Mouse (Mus musculus): ENCODE data around the gene Timd4.

Gene Timd4

DNA sequence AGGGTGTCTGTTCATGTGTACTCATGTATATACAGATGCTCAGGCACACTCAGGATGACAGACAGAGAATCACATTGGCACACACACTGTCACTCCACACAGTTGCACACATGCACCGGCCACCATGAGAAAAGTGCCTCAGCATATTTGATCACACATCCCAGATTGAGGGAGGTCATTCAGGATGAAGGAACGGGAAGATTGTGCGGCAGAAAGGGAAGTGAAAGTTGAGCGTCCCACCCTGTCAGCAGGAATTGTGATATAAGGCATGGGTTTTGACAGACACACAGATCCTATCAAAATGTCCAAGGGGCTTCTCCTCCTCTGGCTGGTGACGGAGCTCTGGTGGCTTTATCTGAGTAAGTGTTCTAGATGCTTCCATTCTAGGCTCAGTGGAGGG lies at the start of gene Timd4:
Gene Timd4, plus strand, starts transcription at position 290 of the 400 bp plus-strand sequence.
- no peak for DNase-seq

DNA sequence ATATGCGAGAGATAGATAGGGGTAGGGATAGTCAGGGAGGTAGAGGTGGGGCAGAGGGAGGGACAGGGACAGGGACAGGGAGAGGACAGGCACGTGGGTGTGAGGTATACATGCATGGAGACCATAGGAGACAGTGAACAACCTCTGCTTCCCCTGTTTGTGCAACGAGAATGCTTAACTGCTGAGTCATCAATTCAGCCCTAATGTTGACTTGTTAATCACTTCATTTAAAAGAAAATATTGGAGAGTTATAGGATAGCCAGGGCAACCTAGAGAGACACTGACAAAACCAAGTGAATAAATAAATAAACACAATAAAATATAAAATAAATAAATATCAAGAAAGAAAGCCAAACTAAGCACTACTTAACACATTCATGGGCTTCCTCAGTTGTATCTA lies 33.7 kb upstream of the Timd4 start:
- no peak for DNase-seq

DNA sequence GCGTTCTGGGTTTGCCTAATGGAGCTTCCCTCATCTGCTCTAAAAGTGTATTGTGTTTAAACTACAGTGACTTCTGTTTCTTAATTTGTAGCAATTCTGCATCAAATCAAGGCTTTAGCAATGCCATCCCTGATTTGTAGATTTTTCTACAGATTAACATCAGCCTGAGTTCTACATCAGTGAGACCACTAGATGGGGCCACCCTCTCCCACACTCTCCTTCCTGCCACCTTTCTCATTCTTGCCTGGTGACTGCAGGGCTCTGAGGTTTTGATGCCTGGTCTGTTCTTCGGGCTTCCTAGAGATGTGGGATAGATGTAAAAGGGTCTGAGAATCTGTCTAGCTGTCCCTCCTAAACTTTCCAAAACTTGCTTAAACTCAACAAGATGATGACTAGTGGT lies 30.8 kb upstream of the Timd4 start:
- peak in 1 of 2 experiments; percentile 10 for DNase-seq

DNA sequence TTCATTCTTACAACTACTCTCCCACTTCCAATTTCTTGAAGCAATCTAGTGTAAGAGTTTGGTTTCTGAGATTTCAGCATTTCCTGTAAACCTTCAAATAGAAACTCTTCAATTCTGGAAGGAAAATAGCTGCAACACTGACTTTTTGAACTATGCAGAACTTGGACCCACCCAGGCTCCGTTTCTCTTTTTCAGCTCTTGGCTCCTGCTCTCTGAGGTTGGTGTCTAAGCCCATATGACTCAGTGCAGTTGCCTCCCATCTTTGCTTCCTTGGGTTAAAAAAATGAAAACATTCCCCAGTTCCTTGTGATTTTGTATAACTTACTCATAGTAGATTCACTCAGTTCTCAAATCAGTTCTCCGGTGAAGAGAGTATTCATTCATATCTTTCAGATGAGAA lies 6.2 kb upstream of the Timd4 start:
- DNase-seq: no peak

DNA sequence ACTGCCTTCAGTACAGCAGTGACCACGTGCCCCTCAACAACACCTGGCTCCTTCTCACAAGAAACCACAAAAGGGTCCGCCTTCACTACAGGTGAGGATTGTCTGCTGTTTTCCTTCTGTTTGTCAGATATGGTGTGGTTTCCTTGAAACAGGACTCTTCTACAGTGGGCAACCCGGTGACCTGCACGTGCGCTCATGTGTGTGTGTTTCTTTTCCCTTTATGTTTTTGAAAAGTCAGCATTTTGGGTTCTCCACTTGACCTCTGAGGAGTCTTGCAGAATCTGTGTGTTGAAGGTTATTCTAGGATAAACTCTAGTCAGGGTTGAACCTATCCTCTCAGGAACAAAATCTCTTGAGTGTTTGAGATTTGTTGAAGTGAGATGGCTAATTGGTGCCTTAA lies 7.1 kb downstream of the Timd4 start:
- DNase-seq: no peak

DNA sequence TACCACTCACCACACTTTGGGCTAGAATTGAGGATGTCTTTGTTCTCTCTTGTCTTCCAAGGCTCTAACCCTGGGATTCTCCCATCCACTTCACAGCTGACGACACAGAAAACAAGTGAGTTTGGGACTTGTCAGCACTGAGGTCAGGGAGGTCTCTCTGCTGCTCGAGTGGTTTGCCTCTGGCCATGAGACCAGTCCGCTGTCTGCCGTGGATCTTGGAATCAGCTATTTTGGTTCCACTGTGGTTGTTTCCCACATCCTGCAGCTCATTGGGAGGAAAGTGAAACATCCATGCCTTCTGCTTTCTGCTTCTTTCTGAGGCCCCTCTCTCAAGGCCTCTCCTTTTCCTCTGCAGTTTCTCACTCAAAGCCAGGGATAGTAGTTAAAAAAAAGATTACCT lies 9.3 kb downstream of the Timd4 start:
- DNase-seq: no peak

DNA sequence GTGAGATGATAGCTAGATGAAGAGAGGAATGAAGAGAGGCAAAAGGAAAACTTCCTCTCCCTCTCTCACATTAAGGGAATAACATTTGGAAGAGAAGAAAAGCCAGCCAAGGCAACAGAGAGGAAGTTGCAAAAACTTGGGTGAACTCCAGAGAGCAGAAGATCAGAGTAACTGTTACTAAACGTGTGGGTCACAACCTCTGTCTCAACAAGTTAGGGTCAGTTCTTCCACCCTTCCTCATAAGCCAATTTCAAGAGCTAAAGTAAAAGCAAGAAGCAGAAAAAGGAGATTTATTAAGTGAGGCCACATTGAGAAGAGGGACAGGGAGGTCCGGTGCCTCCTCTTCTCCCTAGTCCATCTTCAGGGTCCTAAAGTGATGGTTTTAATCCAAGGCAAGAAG lies 19.7 kb downstream of the Timd4 start:
- no peak for DNase-seq

DNA sequence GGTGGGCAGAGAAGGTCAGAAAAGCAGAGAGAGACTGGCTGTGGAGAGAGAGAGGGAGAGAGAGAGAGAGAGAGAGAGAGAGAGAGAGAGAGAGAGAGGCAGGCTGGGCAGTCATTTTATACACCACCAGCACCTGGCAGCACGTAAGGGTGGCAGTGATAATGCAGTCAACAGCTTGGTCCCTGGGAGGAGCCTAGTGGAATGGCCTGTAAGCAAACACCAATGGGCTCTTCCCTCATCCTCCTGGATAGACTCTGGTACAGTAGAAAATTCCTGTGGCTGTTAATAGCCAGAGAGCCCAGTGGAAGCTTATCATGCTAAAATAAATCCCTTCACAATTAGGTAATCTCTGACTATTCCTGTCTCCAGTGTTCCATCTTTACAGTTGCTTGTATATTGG lies 24.5 kb downstream of the Timd4 start:
- no peak for DNase-seq

DNA sequence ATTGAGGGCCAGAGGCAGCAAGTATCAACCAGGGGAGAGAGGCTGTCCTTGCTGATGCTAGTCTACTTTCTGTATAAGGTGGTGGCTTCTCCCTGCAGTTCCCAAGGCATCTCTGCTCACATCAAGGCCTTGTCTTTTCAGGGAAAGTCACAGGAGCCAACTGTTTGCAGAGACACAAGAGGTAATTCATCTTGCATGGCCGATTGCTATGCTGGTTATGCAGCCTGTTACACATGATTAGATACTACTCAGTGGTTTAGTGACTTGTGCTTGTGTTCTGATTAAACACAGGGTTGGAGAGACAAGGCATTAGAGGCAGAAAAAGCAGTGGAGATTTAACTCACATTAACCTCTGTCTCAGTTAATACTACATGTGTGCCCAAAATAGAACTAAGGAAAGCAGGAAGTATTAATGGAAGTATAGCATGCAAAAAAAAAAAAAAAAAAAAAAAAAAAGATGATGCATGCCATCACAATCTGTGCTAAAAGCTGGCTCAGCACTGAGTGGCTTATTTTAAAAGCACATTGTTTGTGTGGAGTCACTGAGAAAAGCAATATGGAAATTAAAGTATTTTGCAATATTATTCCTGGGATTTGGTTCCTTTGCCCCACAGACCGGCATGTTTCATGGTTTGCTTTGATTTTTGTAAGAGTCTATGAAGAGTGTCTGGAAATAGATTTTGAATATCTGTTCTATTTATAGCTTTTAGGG lies 31.6 kb downstream of the Timd4 start:
- DNase-seq: no peak

DNA sequence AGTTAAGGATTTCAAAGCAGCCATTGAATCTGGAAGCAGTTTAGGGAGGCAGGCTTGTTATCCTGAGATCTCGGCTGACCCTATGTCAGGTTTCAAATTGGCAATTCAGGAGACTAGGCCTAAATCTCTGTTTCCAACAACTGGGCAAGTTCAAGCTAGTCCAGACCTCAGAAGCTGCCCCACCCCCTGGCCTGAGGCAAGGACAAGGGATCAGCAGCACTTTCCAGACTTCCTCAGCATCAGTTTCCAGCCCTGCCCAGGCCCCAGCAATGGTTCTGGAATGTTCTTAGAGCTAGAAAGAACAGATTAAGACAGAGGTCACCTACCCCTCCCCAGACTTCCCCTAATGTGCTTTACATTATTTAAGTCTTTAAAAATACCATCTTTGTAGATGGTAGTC lies 36.1 kb downstream of the Timd4 start:
- DNase-seq: no peak

DNA sequence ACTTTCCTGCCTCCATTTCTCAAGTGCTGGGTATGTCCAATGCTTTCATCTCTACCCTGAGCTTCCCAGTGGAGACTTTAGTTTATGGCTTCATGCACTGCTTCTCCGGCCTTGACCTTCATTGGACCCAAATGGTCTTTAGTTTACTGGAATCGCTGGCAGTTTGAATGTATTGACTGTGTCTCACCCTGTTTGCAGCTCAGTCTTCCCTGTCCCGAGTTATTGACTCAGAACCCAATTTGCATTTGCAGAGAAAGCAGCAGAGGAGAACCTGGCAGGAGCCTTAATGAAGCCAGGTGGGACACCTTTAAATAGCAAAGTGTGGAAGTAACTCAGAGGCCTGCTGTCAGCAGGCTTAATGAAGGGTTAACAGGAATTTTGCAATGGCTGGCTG lies 37.2 kb downstream of the Timd4 start:
- no peak for DNase-seq

DNA sequence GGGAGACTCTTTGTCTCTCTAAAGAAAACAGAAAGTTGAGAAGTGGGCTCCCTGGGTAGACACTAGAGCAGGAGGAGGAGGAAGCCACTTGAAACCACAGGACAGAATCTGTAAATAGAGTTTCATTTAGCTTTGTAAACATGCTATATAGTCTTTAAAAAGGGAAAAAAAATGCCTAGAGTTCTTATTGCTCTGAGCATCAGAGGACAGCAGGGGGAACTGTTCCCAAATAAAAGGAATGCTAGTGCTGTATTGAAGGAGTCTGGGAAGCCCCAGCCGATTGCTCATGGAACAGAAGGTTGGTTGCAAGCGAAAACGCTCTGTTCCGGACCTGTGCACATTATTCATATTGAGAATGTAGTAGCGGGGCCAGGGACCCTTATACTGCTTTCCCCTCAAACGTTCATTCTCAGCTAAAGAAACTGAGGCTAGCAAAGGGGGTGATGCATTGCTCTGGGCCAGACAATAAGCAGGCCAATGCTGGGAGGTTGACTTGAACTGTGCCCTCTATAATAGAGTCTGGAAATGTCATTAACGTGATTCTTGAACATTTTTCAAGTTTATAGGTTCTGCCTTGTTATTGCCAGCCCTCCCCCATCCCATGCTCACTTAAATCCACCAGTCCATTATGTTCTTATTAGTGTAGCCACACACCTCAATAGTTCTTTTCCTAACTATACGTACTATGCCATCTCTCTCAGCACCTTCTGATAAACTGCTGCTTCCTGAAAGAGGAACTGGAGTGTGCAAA lies 37.8 kb downstream of the Timd4 start:
- DNase-seq: no peak

DNA sequence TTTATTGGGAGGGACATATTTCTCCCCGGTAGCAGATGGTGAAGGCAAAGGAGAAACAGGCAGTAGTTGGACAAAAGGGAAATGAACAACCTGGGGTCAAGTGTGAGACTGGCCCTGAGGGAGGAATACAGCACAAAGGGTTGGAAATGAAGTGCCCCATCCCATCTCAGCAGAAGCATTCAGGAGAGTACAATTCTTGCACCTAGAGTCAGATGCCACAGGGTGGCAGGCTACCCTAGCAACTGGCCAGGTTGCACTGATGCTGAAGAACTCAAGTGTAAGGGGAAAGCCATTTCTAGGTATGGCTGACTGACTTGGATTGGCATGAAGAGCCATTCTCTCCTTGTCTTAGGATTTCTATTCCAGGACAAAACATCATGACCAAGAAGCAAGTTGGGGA lies 54.2 kb downstream of the Timd4 start:
- DNase-seq: no peak

DNA sequence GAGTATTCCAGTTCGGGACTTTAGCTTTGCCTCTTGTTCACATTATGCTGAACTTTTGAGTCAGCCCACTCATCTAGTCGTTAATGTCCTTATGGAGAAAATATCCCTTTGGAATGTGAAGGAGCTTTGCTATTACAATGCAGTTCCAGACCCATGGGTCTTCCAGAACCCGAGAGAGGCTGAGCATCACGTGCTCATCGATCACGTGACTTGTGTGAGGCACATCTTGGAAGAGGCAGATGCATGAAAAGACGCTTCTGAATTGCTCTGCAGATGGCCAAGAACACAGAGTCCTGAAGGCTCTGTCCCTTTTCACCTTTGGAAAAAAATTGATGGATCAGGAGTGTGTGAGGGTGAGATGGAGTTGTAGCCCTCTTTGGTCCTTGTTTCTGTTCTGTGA lies 58.0 kb downstream of the Timd4 start:
- DNase-seq: no peak

DNA sequence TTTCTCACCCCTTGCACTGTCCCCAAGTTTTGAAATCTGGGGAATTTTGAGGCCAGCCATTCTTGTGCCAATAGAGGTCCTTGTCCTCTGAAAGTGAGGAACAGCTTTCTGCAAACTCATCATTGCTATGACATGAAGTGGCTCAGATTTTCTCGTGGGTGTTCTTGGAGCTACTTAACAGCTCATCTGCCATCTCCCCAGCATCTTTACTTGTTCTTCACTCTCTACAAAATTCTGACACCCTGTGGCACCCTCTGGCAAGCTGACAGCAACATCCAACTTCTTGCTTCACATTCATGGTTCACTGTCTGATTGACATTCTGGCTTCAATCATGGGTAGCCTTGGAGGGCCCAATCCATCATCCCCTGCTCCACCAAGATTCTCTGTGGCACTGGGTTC lies 65.2 kb downstream of the Timd4 start:
- DNase-seq: no peak

DNA sequence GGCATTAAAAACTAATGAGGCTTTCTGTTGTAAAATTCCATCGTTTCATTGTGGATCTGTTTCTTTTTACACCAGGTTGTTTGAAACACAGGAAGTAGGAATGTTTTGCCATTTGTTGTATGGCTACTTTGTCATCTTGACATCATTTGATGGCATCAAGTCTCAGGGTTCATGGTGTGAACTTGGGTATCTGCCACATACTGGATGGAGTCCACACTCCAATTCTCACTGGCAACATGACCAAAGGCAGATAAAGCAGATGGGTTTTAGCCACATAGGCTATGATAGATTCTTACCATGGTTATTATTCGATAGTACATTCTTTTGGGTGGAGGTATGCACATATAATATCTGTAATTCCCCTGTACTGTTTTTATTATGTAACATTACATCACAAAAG lies 71.9 kb downstream of the Timd4 start:
- no peak for DNase-seq

DNA sequence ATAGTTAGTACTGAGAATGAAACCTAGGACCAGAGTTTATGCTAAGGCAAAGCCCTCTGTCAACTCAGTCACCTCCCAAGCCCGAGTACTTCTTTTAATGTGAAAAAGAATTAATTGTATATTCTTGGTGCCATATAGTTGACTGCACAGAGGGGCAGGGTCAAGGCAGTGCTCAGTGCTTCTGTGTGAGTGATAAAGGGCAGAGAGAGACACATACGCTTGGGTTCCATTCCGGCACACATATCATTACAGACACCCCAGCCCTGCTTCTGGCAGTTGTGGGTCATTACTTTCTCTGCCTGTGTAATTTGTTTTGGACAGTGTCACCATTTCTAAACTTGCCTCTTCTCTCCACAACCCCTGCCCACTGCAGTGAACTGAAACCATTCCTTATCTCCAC lies 78.5 kb downstream of the Timd4 start:
- no peak for DNase-seq

Measured in spleen, adult 18-20 months (tissue).